Mouse (Mus musculus) ES-E14 (cell line): Measurements from ENCODE around the gene Ifitm1. TPM values are rescaled to one million over a fixed set of nuclear protein-coding genes. Genes with fewer than 3 reads are reported as not detected.
"Not testable (repeated sequence)": the region's sequence is repeated elsewhere in the genome, so short reads cannot be mapped to it uniquely, and the experiment has no call there.

ENCODE experiments used
- DNase-seq: peaks from one replicate; pipeline ENCODE4 v3.0.0-alpha.2; 2013; ENCODE audit warnings: low read depth, low spot score
- H3K27ac ChIP-seq: 2 replicates; pipeline ENCODE4 v1.5.1; 2012; ENCODE audit warnings: low read depth, mild to moderate bottlenecking, low read length, moderate library complexity, mixed read lengths; ENCODE audit not compliant: poor library complexity, insufficient read depth, severe bottlenecking
- H3K36me3 ChIP-seq: 2 replicates; pipeline ENCODE4 v1.6.1; 2012; ENCODE audit warnings: mild to moderate bottlenecking, low read length, moderate library complexity, mixed read lengths; ENCODE audit not compliant: control insufficient read depth, poor library complexity, insufficient read depth, severe bottlenecking
- H3K4me1 ChIP-seq, 2 experiments: fragments of 150-350 bp in 1 of 2; sonication (generic) in 1 of 2; 2 replicates each; pipeline ENCODE4 v1.6.1; 2012; ENCODE audit warnings: low read length in 2 of 2, mild to moderate bottlenecking in 1 of 2, mixed read lengths in 1 of 2; ENCODE audit not compliant: control insufficient read depth in 2 of 2, insufficient read depth in 2 of 2, poor library complexity in 1 of 2
- H3K4me3 ChIP-seq, 2 experiments: fragments of 150-350 bp in 1 of 2; sonication (generic) in 1 of 2; 2 replicates each; pipeline ENCODE4 v1.5.1; 2012; ENCODE audit warnings: low read length in 2 of 2, low read depth in 1 of 2, mild to moderate bottlenecking in 1 of 2, mixed read lengths in 1 of 2; ENCODE audit not compliant: insufficient read depth in 1 of 2, poor library complexity in 1 of 2, severe bottlenecking in 1 of 2
- H3K9ac ChIP-seq: 2 replicates; pipeline ENCODE4 v1.6.1; 2012; ENCODE audit warnings: low read depth, mild to moderate bottlenecking, low read length, mixed read lengths; ENCODE audit not compliant: poor library complexity, insufficient read depth, severe bottlenecking
- H3K9me3 ChIP-seq: fragments of 150-350 bp; sonication (generic); 2 replicates; pipeline ENCODE4 v1.6.1; 2012; ENCODE audit warnings: low read depth, mild to moderate bottlenecking, low read length; ENCODE audit not compliant: control insufficient read depth, insufficient read depth
- CHD2 ChIP-seq: IDR thresholded peaks from 2 replicates; pipeline ENCODE4 v1.6.1; 2014; ENCODE audit warnings: mild to moderate bottlenecking, low read depth, low read length, inconsistent platforms
- HCFC1 ChIP-seq: IDR thresholded peaks from 2 replicates; pipeline ENCODE4 v1.6.1; 2012; ENCODE audit warnings: low read length, inconsistent platforms, borderline replicate concordance; ENCODE audit not compliant: insufficient read depth
- MAFK ChIP-seq: IDR thresholded peaks from 2 replicates; pipeline ENCODE4 v1.6.1; 2014; ENCODE audit warnings: mild to moderate bottlenecking, low read depth, low read length, inconsistent platforms; ENCODE audit not compliant: insufficient read depth
- ZC3H11A ChIP-seq: IDR thresholded peaks from 2 replicates; pipeline ENCODE4 v1.6.1; 2012; ENCODE audit warnings: low read depth, mild to moderate bottlenecking, inconsistent platforms, low read length, borderline replicate concordance
- ZNF384 ChIP-seq: IDR thresholded peaks from 2 replicates; pipeline ENCODE4 v1.6.1; 2012; ENCODE audit warnings: low read depth, low read length, inconsistent platforms
- in situ Hi-C, 2 experiments: fragments of 600-800 bp; cut with MboI; formaldehyde crosslinking; loops; one replicate each; pipeline ENCODE4 v1.15.1; 2025; ENCODE audit warnings: low sequenced_read_pairs in 2 of 2, inconsistent platforms in 1 of 2; ENCODE audit not compliant: unreplicated experiment in 2 of 2
- total RNA-seq: library from RNA; depleted of rRNA; stranded (reverse); fragments of 300-350 nt; gene quantifications from 2 replicates; pipeline ENCODE4 v1.2.3, GENCODE M21; 2012; rRNA removed

The Ifitm1 gene
- total RNA-seq, 1 experiment, result 274 TPM

GRCm38 (mm10) chr7:141011238-141011770 lies 44.3 kb downstream of the Ifitm1 start:
- in situ Hi-C loops, result no loop called here
- Histone ChIP-seq H3K9me3 (no peaks in the 10 kb centered on the region), H3K4me3 (no peak overlapping the region), H3K9ac (peak overlapping the region; percentile 37; the same call in 1 of the 2 replicates), H3K27ac (peak overlapping the region; percentile 81; the same call in 1 of the 2 replicates), H3K36me3 (no peaks in the 10 kb centered on the region), H3K4me1 (peaks cover 4 to 18% of the 10 kb centered on the region in 2 experiments; a peak in 2 of 4 replicates)
- no peak for DNase-seq
- no peak for TF ChIP-seq ZNF384
- TF ChIP-seq ZC3H11A, result no peak
- TF ChIP-seq CHD2, result no peak
- no peak for TF ChIP-seq HCFC1
- TF ChIP-seq MAFK, result no peak

GRCm38 (mm10) chr7:141016707-141017697 lies 50.0 kb downstream of the Ifitm1 start:
- Histone ChIP-seq H3K27ac (no peak overlapping the region), H3K4me3 (no peak overlapping the region), H3K9ac (no peak overlapping the region)

DNA sequence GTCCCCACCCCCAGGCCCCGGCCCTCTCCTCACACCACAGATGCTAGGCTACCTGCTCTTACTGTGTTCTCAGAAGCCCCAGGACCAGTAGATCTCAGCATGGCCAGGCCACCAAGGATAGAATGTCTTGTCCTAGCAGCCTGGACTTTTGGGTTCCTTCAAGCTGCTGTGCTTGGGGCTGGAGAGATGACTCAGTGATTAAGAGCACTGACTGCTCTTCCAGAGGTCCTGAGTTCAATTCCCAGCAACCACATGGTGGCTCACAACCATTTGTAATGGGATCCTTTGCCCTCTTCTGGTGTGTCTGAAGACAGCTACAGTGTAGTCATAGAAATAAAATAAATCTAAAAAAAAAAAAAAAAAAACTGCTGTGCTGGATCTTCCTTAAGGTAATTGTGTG lies 50.8 kb downstream of the Ifitm1 start, which contains the start of gene Ifitm6:
Ifitm6 (minus strand) TSS at position 101 of the 400 bp plus-strand sequence.
- H3K4me3 ChIP-seq, H3K27ac ChIP-seq, H3K9me3 ChIP-seq, DNase-seq, H3K9ac ChIP-seq, H3K4me1 ChIP-seq, H3K36me3 ChIP-seq, in situ Hi-C loops: not testable (repeated sequence)

More at GRCm38 (mm10) chr7:141016707-141017697, 50.0 kb downstream of the Ifitm1 start:
- Histone ChIP-seq H3K4me1 (peaks cover 0 to 9% of the 10 kb centered on the region in 2 experiments; a peak in 1 of 4 replicates), H3K36me3 (no peaks in the 10 kb centered on the region), H3K9me3 (no peaks in the 10 kb centered on the region)
- DNase-seq, result no peak
- in situ Hi-C loops, result no loop called here
- no peak for TF ChIP-seq HCFC1
- TF ChIP-seq MAFK, result no peak
- TF ChIP-seq CHD2, result no peak
- no peak for TF ChIP-seq ZNF384
- no peak for TF ChIP-seq ZC3H11A

GRCm38 (mm10) chr7:141019028-141019427 lies 52.0 kb downstream of the Ifitm1 start:
- Histone ChIP-seq H3K36me3 (no peaks in the 10 kb centered on the region), H3K4me1 (peaks cover 0 to 9% of the 10 kb centered on the region in 2 experiments; a peak in 1 of 4 replicates), H3K9ac (no peak overlapping the region), H3K4me3 (no peak overlapping the region), H3K27ac (no peak overlapping the region), H3K9me3 (no peaks in the 10 kb centered on the region)
- TF ChIP-seq ZNF384 (no peak), MAFK (no peak), HCFC1 (no peak), ZC3H11A (no peak)
- in situ Hi-C loops, result no loop called here
- no peak for DNase-seq

Other genes starting within 250 kb of the Ifitm1 start
- not detected in 2 replicates for gene Cyp2e1, start 203.5 kb upstream of the Ifitm1 start, total RNA-seq
- gene Syce1, start 179.4 kb upstream of the Ifitm1 start, total RNA-seq, result 12.2 and 21.6 TPM in 2 replicates
- gene Zfp941, start 145.0 kb upstream of the Ifitm1 start, total RNA-seq, result 12.0 and 13.6 TPM in 2 replicates
- gene Urah, start 132.2 kb upstream of the Ifitm1 start, total RNA-seq, result 19.5 and 32.1 TPM in 2 replicates
- not detected in 2 replicates for gene Scgb1c1, start 121.7 kb upstream of the Ifitm1 start, total RNA-seq
- gene Odf3, start 119.4 kb upstream of the Ifitm1 start, total RNA-seq, result 0.16 TPM in 1 of 2 replicates, not detected in the other
- gene Gm45785, start 110.9 kb upstream of the Ifitm1 start, total RNA-seq, result 0.89 and 1.6 TPM in 2 replicates
- gene Ric8a, start 110.3 kb upstream of the Ifitm1 start, total RNA-seq, result 60.5 and 90.0 TPM in 2 replicates
- gene Bet1l, start 109.6 kb upstream of the Ifitm1 start, total RNA-seq, result 21.6 and 31.5 TPM in 2 replicates
- gene Psmd13, start 85.3 kb upstream of the Ifitm1 start, total RNA-seq, result 164 and 199 TPM in 2 replicates
- 18.2 and 26.3 TPM in 2 replicates for gene Sirt3, start 84.9 kb upstream of the Ifitm1 start, total RNA-seq
- not detected in 2 replicates for gene Cox8b, start 66.8 kb upstream of the Ifitm1 start, total RNA-seq
- 0.27 and 0.74 TPM in 2 replicates for gene Nlrp6, start 46.3 kb upstream of the Ifitm1 start, total RNA-seq
- 10.0 and 12.5 TPM in 2 replicates for gene Pgghg, start 25.8 kb upstream of the Ifitm1 start, total RNA-seq
- 7.7 and 18.6 TPM in 2 replicates for gene Ifitm5, start 16.9 kb upstream of the Ifitm1 start, total RNA-seq
- gene Gm45717, start 11.3 kb upstream of the Ifitm1 start, total RNA-seq, result not detected in 2 replicates
- gene Ifitm2, start 11.2 kb upstream of the Ifitm1 start, total RNA-seq, result 679 and 1,158 TPM in 2 replicates
- 353 and 601 TPM in 2 replicates for gene Ifitm3, start 43.5 kb downstream of the Ifitm1 start, total RNA-seq
- gene Ifitm6, start 50.7 kb downstream of the Ifitm1 start, total RNA-seq, result 0.36 TPM in 1 of 2 replicates, not detected in the other
- not detected in 2 replicates for gene Gm17387, start 61.9 kb downstream of the Ifitm1 start, total RNA-seq
- gene B4galnt4, start 93.9 kb downstream of the Ifitm1 start, total RNA-seq, result 31.1 and 78.3 TPM in 2 replicates
- 8.0 and 12.2 TPM in 2 replicates for gene Pkp3, start 111.0 kb downstream of the Ifitm1 start, total RNA-seq
- gene Sigirr, start 133.4 kb downstream of the Ifitm1 start, total RNA-seq, result 18.2 and 56.2 TPM in 2 replicates
- 26.4 and 102 TPM in 2 replicates for gene Ano9, start 150.6 kb downstream of the Ifitm1 start, total RNA-seq
- gene Ptdss2, start 155.2 kb downstream of the Ifitm1 start, total RNA-seq, result 65.1 and 82.8 TPM in 2 replicates
- gene Rnh1, start 205.6 kb downstream of the Ifitm1 start, total RNA-seq, result 61.9 and 70.3 TPM in 2 replicates
- 130 and 133 TPM in 2 replicates for gene Hras, start 226.8 kb downstream of the Ifitm1 start, total RNA-seq
- gene Lrrc56, start 226.9 kb downstream of the Ifitm1 start, total RNA-seq, result 3.3 and 3.9 TPM in 2 replicates
- gene Lmntd2, start 246.9 kb downstream of the Ifitm1 start, total RNA-seq, result 4.0 and 6.4 TPM in 2 replicates
- 32.2 and 44.3 TPM in 2 replicates for gene Rassf7, start 248.6 kb downstream of the Ifitm1 start, total RNA-seq